In genomic region chr14:46317406-46318045, GRCm38 (mm10) we compare ENCODE assay signal across 12 mouse cellular contexts.
DNase-seq lines count a peak whose midpoint lies in the region; ATAC-seq and TF ChIP-seq lines count a peak whose summit lies in the region.
"Had no signal": no experiment of that assay in that cellular context is flagged by ENCODE, and none has a peak within 500 bp of the region (broad histone marks: within the 10 kb centered on the region; RNA-seq: fewer than 3 reads in every experiment).

No protein-coding gene starts in this region.

- peak; percentile 68 for ATAC-seq in lung, embryonic 16.5 days (ENCODE audit: low read depth)
- ATAC-seq in forebrain, embryonic 16.5 days = no peak
- ATAC-seq: midbrain, embryonic 13.5 days had no signal

- H3K9me3 ChIP-seq in lung, embryonic 16.5 days (ENCODE audit: control insufficient read depth, low read length) = no peaks in the 10 kb centered on the region
- no peaks in the 10 kb centered on the region for H3K9me3 ChIP-seq in forebrain, embryonic 16.5 days (ENCODE audit: control insufficient read depth, low read length)
- H3K9me3 ChIP-seq: midbrain, embryonic 13.5 days had no signal

- peak; percentile 6 for DNase-seq in brain, embryonic 14.5 days (ENCODE audit: low read depth)
- peak; percentile 54 to 80 for DNase-seq in heart, adult 18-20 months
- peak; percentile 49 for DNase-seq in heart, postnatal 4 days
- DNase-seq in thymus, postnatal 25 days = no peak
- no peak for DNase-seq in adrenal gland, postnatal 10 days
- DNase-seq: adrenal gland, adult 2 months; cerebellum, adult 9-11 months; spleen, adult 18-20 months had no signal

- H3K27me3 ChIP-seq in lung, embryonic 16.5 days (ENCODE audit: control insufficient read depth, insufficient read depth, low read depth, low read length) = no peaks in the 10 kb centered on the region
- H3K27me3 ChIP-seq in forebrain, embryonic 16.5 days (replicated peaks; ENCODE audit: control insufficient read depth, insufficient read depth, low read length) = no peaks in the 10 kb centered on the region
- H3K27me3 ChIP-seq: midbrain, embryonic 13.5 days had no signal

- no peak for TF ChIP-seq POLR2A in brain, embryonic 14.5 days (IDR thresholded peaks at IDR 0.05; ENCODE audit: borderline replicate concordance, extremely low read depth, insufficient read depth, insufficient read length, poor library complexity, severe bottlenecking)

- 39% methylated on average over 16 of the region's 16 CpGs for WGBS in lung, embryonic 16.5 days
- WGBS in forebrain, embryonic 16.5 days = 72% methylated on average over 16 of the region's 16 CpGs

- H3K36me3 ChIP-seq in lung, embryonic 16.5 days (ENCODE audit: control insufficient read depth, insufficient read depth, low read length) = no peaks in the 10 kb centered on the region
- no peaks in the 10 kb centered on the region for H3K36me3 ChIP-seq in forebrain, embryonic 16.5 days (ENCODE audit: control insufficient read depth, insufficient read depth)
- H3K36me3 ChIP-seq: midbrain, embryonic 13.5 days had no signal

- no peak for TF ChIP-seq CTCF in brain, embryonic 14.5 days (IDR thresholded peaks at IDR 0.05; ENCODE audit: borderline replicate concordance, extremely low read depth, insufficient read depth, insufficient read length)

- 0 out of 2 replicates have a peak overlapping the region, but pooled peaks have one; percentile 3 for H3K4me2 ChIP-seq in lung, embryonic 16.5 days (ENCODE audit: low read depth, low read length)
- no peak overlapping the region for H3K4me2 ChIP-seq in forebrain, embryonic 16.5 days (ENCODE audit: low read length)
- H3K4me2 ChIP-seq: midbrain, embryonic 13.5 days had no signal

- H3K27ac ChIP-seq in lung, embryonic 16.5 days (ENCODE audit: low read length) = peak overlapping the region; percentile 16; the same call in 1 of the 2 replicates
- no peak overlapping the region for H3K27ac ChIP-seq in forebrain, embryonic 16.5 days (ENCODE audit: low read length)
- H3K27ac ChIP-seq: midbrain, embryonic 13.5 days had no signal

- H3K9ac ChIP-seq in lung, embryonic 16.5 days (ENCODE audit: low read length) = no peak overlapping the region
- H3K9ac ChIP-seq in forebrain, embryonic 16.5 days (replicated peaks; ENCODE audit: low read depth, low read length) = no peak overlapping the region
- H3K9ac ChIP-seq: midbrain, embryonic 13.5 days had no signal

- peaks cover 10% of the 10 kb centered on the region for H3K4me1 ChIP-seq in lung, embryonic 16.5 days (replicated peaks; ENCODE audit: control insufficient read depth, insufficient read depth, low read length)
- H3K4me1 ChIP-seq in forebrain, embryonic 16.5 days (replicated peaks; ENCODE audit: control insufficient read depth, insufficient read depth, low read length) = no peaks in the 10 kb centered on the region

- no peak overlapping the region for H3K4me3 ChIP-seq in lung, embryonic 16.5 days (ENCODE audit: low read length)
- no peak overlapping the region for H3K4me3 ChIP-seq in forebrain, embryonic 16.5 days (replicated peaks; ENCODE audit: low read length)
- H3K4me3 ChIP-seq: erythroblast, embryonic 14.5 days; midbrain, embryonic 13.5 days had no signal

Comparison
In these comparisons a context has a peak if more than half of its experiments do, and no peak if none do; other contexts are left out.
1. DNase-seq: peak in brain, embryonic 14.5 days (single experiment), heart, adult 18-20 months (2 of 2) and heart, postnatal 4 days (single experiment); none in thymus, postnatal 25 days (single experiment) and adrenal gland, postnatal 10 days (single experiment).